Mouse (Mus musculus) cortical plate, adult 2 months (tissue): ENCODE measurements around the gene Bak1.

ENCODE experiments used
- CTCF ChIP-seq: fragments of 200-500 bp; IDR thresholded peaks from 2 replicates; pipeline ENCODE4 v1.5.1; 2011; ENCODE audit warnings: mild to moderate bottlenecking, control low read depth, low read length; ENCODE audit not compliant: insufficient read depth; ENCODE audit errors: extremely low read depth
- POLR2A ChIP-seq: fragments of 200-500 bp; IDR thresholded peaks from 2 replicates; pipeline ENCODE4 v1.6.1; 2011; ENCODE audit warnings: mild to moderate bottlenecking, low read length, control low read depth; ENCODE audit not compliant: insufficient read depth; ENCODE audit errors: extremely low read depth

- TF ChIP-seq CTCF (no peak), POLR2A (no peak)
Observed at GRCm38 (mm10) chr17:27074236-27074635, 45.4 kb upstream of the Bak1 start.
